Mouse (Mus musculus): Measurements from ENCODE around the gene Rnf128. TPM values are rescaled to one million over a fixed set of nuclear protein-coding genes. Genes with fewer than 3 reads are reported as not detected.

Rnf128 gene
- 6.0 and 6.9 TPM in 2 replicates for polyA plus RNA-seq (2016; fragmentation: Nextera tagmentation; extraction: Ambion mirVana)

- WGBS: 67% methylated on average over 8 of the region's 8 CpGs
- H3K4me2 ChIP-seq (replicated peaks): no peak within 1 kb of the TSS
- no peaks in the 10 kb centered on the region for H3K9me3 ChIP-seq
- H3K36me3 ChIP-seq: no peaks in the 10 kb centered on the region
- no peak within 1 kb of the TSS for H3K9ac ChIP-seq
- no peak within 1 kb of the TSS for H3K27ac ChIP-seq
- no peak for ATAC-seq (ENCODE audit: insufficient number of reproducible peaks, insufficient read depth, low FRiP score, low TSS enrichment)
- no peak within 1 kb of the TSS for H3K4me3 ChIP-seq
- peaks cover 3% of the 10 kb centered on the region; the same call in 1 of the 2 replicates for H3K27me3 ChIP-seq
- H3K4me1 ChIP-seq: no peaks in the 10 kb centered on the region
Observed at GRCm38 (mm10) chrX:139562925-139563461, at the start of gene Rnf128. Gene Rnf128 (plus strand): TSS chrX:139563316.

GRCm38 (mm10) chrX:139516156-139516555 lies 47.0 kb upstream of the Rnf128 start:
- H3K27ac ChIP-seq: no peak overlapping the region
- 90% methylated on average over 2 of the region's 2 CpGs for WGBS

DNA sequence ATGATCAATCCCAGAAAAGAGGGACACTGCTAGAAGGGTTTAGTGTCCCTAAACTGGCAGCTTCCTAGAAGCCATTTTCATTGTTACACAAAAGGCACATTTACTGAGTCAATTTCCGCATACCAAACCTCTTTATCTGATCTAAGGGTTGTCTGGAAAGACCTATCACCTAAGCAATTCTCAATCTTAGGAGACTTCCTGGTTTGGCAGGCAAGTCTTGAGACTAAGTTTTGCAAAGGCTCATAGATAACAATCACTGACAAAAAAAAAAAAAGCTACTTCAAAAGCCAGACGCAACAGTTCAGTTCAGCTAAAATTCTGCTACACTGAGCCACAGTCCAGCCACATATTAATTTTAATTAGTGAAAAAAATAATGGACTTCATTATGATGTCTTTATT lies 43.9 kb upstream of the Rnf128 start:
- no peak overlapping the region for H3K27ac ChIP-seq
- H3K27me3 ChIP-seq: no peaks in the 10 kb centered on the region
- no peak overlapping the region for H3K4me3 ChIP-seq
- WGBS: 72% methylated on average over 2 of the region's 2 CpGs
- no peak overlapping the region for H3K9ac ChIP-seq
- H3K36me3 ChIP-seq: no peaks in the 10 kb centered on the region
- no peak for ATAC-seq (ENCODE audit: insufficient number of reproducible peaks, insufficient read depth, low FRiP score, low TSS enrichment)
- no peaks in the 10 kb centered on the region for H3K4me1 ChIP-seq
- H3K9me3 ChIP-seq: no peaks in the 10 kb centered on the region
- H3K4me2 ChIP-seq (replicated peaks): no peak overlapping the region

More at GRCm38 (mm10) chrX:139516156-139516555, 47.0 kb upstream of the Rnf128 start:
- Histone ChIP-seq H3K9ac (no peak overlapping the region), H3K36me3 (no peaks in the 10 kb centered on the region), H3K27me3 (no peaks in the 10 kb centered on the region), H3K4me3 (no peak overlapping the region), H3K4me2 (replicated peaks) (no peak overlapping the region), H3K9me3 (no peaks in the 10 kb centered on the region), H3K4me1 (no peaks in the 10 kb centered on the region)
- no peak for ATAC-seq (ENCODE audit: insufficient number of reproducible peaks, insufficient read depth, low FRiP score, low TSS enrichment)

GRCm38 (mm10) chrX:139524303-139525091 lies 38.6 kb upstream of the Rnf128 start:
- Histone ChIP-seq H3K4me1 (no peaks in the 10 kb centered on the region), H3K9ac (no peak overlapping the region), H3K4me2 (replicated peaks) (no peak overlapping the region), H3K27ac (no peak overlapping the region), H3K36me3 (no peaks in the 10 kb centered on the region), H3K9me3 (no peaks in the 10 kb centered on the region), H3K4me3 (no peak overlapping the region), H3K27me3 (no peaks in the 10 kb centered on the region)
- WGBS: 73% methylated on average over 5 of the region's 5 CpGs
- ATAC-seq (ENCODE audit: insufficient number of reproducible peaks, insufficient read depth, low FRiP score, low TSS enrichment): no peak

DNA sequence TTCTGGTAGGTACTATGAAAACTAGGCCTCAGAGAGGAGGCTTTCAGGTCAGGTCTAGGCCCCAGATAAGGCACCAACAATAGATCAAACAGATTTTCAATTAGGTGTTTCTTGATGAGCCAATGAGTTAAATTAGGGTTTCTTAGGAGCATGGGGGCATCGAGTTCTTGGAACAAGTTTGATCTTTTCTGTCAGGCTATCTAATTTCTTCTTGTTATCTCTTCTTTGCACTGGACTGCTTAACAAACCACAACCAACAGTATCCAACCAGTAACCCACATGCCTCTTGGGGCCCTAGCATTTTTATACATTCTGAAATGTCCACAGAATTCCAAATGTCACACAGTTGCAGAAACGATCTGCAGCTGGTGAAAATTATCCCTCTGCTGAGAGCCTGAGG lies 37.4 kb upstream of the Rnf128 start:
- H3K9ac ChIP-seq: no peak overlapping the region
- WGBS: 66% methylated on average over 2 of the region's 2 CpGs
- no peaks in the 10 kb centered on the region for H3K36me3 ChIP-seq
- no peak overlapping the region for H3K27ac ChIP-seq
- H3K9me3 ChIP-seq: no peaks in the 10 kb centered on the region
- H3K4me1 ChIP-seq: no peaks in the 10 kb centered on the region
- no peak for ATAC-seq (ENCODE audit: insufficient number of reproducible peaks, insufficient read depth, low FRiP score, low TSS enrichment)
- no peak overlapping the region for H3K4me3 ChIP-seq
- H3K27me3 ChIP-seq: no peaks in the 10 kb centered on the region
- H3K4me2 ChIP-seq (replicated peaks): no peak overlapping the region

DNA sequence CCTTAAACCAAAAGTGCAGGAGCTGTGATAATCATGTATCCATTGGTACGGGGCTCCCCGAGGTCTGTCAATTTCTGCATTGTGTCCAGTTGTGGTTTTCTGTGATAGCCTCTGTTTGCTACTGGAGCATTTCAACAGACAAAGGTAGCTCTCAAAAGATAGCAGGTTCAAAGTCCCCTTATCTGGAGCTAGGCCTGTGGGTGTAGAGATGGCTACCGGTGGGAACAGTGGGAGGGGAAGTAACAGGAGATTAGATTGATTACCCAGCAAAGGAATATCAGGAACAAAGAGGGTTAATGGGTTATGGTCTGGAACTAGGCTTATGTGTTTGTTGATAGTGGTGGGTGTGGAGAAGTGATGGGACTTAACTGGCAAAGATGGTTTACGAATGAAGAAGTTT lies 36.1 kb upstream of the Rnf128 start:
- Histone ChIP-seq H3K27me3 (no peaks in the 10 kb centered on the region), H3K9ac (no peak overlapping the region), H3K9me3 (no peaks in the 10 kb centered on the region), H3K36me3 (no peaks in the 10 kb centered on the region), H3K27ac (no peak overlapping the region), H3K4me3 (no peak overlapping the region), H3K4me2 (replicated peaks) (no peak overlapping the region), H3K4me1 (no peaks in the 10 kb centered on the region)
- 86% methylated on average over 4 of the region's 4 CpGs for WGBS
- no peak for ATAC-seq (ENCODE audit: insufficient number of reproducible peaks, insufficient read depth, low FRiP score, low TSS enrichment)

- H3K4me2 ChIP-seq (replicated peaks): no peak overlapping the region
- ATAC-seq (ENCODE audit: insufficient number of reproducible peaks, insufficient read depth, low FRiP score, low TSS enrichment): no peak
- no peaks in the 10 kb centered on the region for H3K9me3 ChIP-seq
- H3K27me3 ChIP-seq: no peaks in the 10 kb centered on the region
- H3K4me1 ChIP-seq: no peaks in the 10 kb centered on the region
- H3K36me3 ChIP-seq: no peaks in the 10 kb centered on the region
- no peak overlapping the region for H3K27ac ChIP-seq
- H3K4me3 ChIP-seq: no peak overlapping the region
- H3K9ac ChIP-seq: no peak overlapping the region
Observed at GRCm38 (mm10) chrX:139529678-139530077, 33.4 kb upstream of the Rnf128 start.

GRCm38 (mm10) chrX:139532293-139532692 lies 30.8 kb upstream of the Rnf128 start:
- Histone ChIP-seq H3K27ac (no peak overlapping the region), H3K36me3 (no peaks in the 10 kb centered on the region), H3K4me3 (no peak overlapping the region), H3K4me1 (no peaks in the 10 kb centered on the region), H3K27me3 (no peaks in the 10 kb centered on the region), H3K9ac (no peak overlapping the region), H3K9me3 (no peaks in the 10 kb centered on the region), H3K4me2 (replicated peaks) (no peak overlapping the region)
- 77% methylated on average over 4 of the region's 4 CpGs for WGBS
- ATAC-seq (ENCODE audit: insufficient number of reproducible peaks, insufficient read depth, low FRiP score, low TSS enrichment): no peak

DNA sequence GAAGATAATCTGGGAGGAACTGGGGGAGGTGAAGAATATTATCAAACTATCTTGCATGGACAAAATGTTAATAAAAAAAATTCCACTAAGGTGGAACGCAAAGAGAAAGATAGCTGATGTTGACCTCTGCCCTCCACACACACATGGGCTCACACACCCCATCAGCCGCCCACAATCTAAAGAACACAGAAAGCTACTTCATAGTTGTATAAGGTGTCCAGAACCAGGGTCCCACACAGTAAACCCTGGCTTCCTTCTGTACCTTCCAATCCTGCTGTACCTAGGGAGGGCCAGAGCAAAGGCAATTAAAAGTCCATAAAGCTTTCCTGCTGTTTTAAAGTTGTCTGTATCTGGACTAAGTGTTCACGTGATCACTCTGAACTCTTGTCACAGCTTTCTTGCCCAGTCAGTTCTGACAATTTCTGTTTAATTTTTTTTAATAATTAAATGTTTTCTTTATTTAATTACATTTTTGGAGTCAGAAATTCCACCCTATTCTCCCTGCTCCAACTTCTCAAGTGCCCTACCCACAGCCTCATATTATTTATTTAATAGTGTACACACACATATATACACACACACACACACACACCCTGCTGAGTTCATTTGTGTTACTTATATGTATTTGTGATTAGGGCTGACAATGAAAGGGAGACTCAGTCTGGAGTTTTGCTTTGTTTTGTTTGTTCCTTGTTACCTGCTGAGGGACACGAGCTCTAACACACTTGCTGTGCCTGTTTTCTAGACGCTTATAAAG lies 25.3 kb upstream of the Rnf128 start:
- ATAC-seq (ENCODE audit: insufficient number of reproducible peaks, insufficient read depth, low FRiP score, low TSS enrichment): no peak
- no peaks in the 10 kb centered on the region for H3K36me3 ChIP-seq
- WGBS: 74% methylated on average over 5 of the region's 5 CpGs
- H3K4me3 ChIP-seq: no peak overlapping the region
- no peak overlapping the region for H3K9ac ChIP-seq
- no peaks in the 10 kb centered on the region for H3K9me3 ChIP-seq
- no peaks in the 10 kb centered on the region for H3K27me3 ChIP-seq
- H3K27ac ChIP-seq: no peak overlapping the region
- no peaks in the 10 kb centered on the region for H3K4me1 ChIP-seq
- H3K4me2 ChIP-seq (replicated peaks): no peak overlapping the region

- 77% methylated on average over 7 of the region's 7 CpGs for WGBS
- no peak for ATAC-seq (ENCODE audit: insufficient number of reproducible peaks, insufficient read depth, low FRiP score, low TSS enrichment)
- no peaks in the 10 kb centered on the region for H3K27me3 ChIP-seq
- H3K4me1 ChIP-seq: no peaks in the 10 kb centered on the region
- no peak overlapping the region for H3K27ac ChIP-seq
- H3K36me3 ChIP-seq: no peaks in the 10 kb centered on the region
- no peak overlapping the region for H3K4me2 ChIP-seq (replicated peaks)
- H3K9ac ChIP-seq: no peak overlapping the region
- no peak overlapping the region for H3K4me3 ChIP-seq
- H3K9me3 ChIP-seq: no peaks in the 10 kb centered on the region
Observed at GRCm38 (mm10) chrX:139543726-139544125, 19.4 kb upstream of the Rnf128 start.

DNA sequence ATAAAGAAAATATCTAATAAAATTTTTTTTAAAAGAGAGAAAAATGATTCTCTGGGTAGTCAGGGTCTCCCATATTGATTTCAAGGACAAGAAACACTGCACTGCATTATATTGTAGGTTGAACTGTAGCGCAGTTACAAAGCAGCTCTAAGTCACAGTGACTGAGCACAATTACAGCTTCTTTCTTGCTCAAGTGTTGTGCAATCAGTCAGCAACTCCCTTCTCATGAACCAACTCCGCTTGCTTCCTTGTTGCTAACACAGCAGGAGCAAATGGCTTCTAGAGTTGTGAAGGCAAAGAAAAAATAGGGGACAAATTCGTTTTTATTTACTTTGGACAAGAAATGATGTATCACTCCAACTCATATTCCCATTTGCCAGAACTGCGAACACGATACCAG lies 12.7 kb upstream of the Rnf128 start:
- no peak overlapping the region for H3K4me2 ChIP-seq (replicated peaks)
- H3K27ac ChIP-seq: no peak overlapping the region
- H3K36me3 ChIP-seq: no peaks in the 10 kb centered on the region
- H3K4me3 ChIP-seq: no peak overlapping the region
- WGBS: 84% methylated on average over 5 of the region's 5 CpGs
- no peak for ATAC-seq (ENCODE audit: insufficient number of reproducible peaks, insufficient read depth, low FRiP score, low TSS enrichment)
- H3K4me1 ChIP-seq: no peaks in the 10 kb centered on the region
- H3K27me3 ChIP-seq: no peaks in the 10 kb centered on the region
- no peaks in the 10 kb centered on the region for H3K9me3 ChIP-seq
- H3K9ac ChIP-seq: no peak overlapping the region

- no peak for ATAC-seq (ENCODE audit: insufficient number of reproducible peaks, insufficient read depth, low FRiP score, low TSS enrichment)
- H3K9ac ChIP-seq: no peak overlapping the region
- 72% methylated on average over 2 of the region's 2 CpGs for whole genome bisulfite sequencing
- H3K4me1 ChIP-seq: no peaks in the 10 kb centered on the region
- no peaks in the 10 kb centered on the region for H3K9me3 ChIP-seq
- no peak overlapping the region for H3K4me2 ChIP-seq (replicated peaks)
- H3K27ac ChIP-seq: no peak overlapping the region
- H3K4me3 ChIP-seq: no peak overlapping the region
- H3K27me3 ChIP-seq: no peaks in the 10 kb centered on the region
- H3K36me3 ChIP-seq: no peaks in the 10 kb centered on the region
Observed at GRCm38 (mm10) chrX:139552090-139552489, 11.0 kb upstream of the Rnf128 start.
